Mouse (Mus musculus): ENCODE measurements at regions not wholly inside any gene's neighbourhood (a gene's known extent, or its start where the extent isn't known, plus 50 kb on each side); places are given as distances from the start of the nearest gene placed in this dataset.

GRCm38 (mm10) chr1:72000741-72001140, 211.4 kb downstream of the Mreg start:
- no peak for DNase-seq (ENCODE audit: low spot score)

GRCm38 (mm10) chr1:71996828-71997227, 215.3 kb downstream of the Mreg start:
- no peak for DNase-seq (ENCODE audit: low spot score)

- no peak for DNase-seq (ENCODE audit: low spot score)
These were observed 215.9 kb downstream of the Mreg start for GRCm38 (mm10) chr1:71996234-71996619.

GRCm38 (mm10) chr1:71995573-71996233, 216.4 kb downstream of the Mreg start:
- DNase-seq (ENCODE audit: low spot score): no peak

DNA sequence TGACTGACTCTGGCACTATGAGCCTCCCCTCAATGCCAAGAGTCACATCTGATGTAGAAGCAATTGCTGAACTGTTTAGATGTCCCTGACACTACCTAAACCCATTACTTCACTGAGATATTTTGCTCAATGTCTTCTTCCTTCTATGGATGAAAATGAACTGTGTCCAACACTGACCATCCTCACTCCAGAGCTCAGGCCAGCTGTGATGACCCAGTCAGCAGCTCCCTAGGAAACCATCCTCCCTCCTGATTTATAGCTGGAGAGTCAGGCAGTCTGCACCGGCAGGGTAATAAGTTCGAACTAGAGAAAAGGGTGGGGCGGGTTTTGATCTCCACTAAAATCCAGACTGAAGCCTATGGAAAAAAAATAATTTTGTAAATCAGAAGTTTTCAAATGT, 221.2 kb downstream of the Mreg start:
- no peak for DNase-seq (ENCODE audit: low spot score)

DNA sequence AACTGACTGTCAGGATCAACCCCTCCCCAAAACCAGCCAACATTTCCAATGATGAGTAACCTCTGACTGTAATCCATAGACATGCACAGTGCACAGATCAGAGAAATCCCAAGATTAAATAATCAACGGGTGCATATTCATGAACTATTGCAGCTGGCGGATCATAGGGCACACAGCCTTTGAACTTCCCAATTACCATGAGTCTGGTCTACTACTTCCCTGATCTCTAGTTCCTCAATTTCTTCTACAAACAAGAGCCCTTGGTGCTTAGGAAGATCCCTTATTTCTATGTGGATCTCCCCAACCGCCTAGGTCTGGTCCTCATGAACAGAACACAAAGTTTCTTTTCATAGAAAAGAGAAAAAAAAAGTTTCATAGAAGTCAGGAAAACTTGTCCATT, 224.0 kb downstream of the Mreg start:
- no peak for DNase-seq (ENCODE audit: low spot score)

DNA sequence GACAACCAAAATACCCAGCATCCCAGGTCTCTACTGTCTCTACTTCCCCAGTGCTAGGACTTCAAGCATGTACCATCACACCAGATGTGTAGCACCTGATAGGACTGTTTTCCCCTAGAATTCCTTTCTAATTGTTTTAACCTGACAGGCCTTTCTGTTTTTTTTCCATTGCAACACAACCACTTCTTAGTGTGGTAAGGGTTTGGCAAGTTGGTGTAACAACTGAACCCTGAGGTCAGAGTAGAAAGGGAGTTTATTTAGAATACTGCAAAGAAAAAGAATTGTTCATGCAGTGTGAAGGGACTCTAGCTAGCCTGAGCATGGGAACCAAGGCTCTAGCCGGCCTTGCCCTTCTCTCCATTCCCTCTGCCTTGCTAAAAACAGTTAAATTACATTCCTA, 226.1 kb downstream of the Mreg start:
- no peak for DNase-seq (ENCODE audit: low spot score)

- no peak for DNase-seq (ENCODE audit: low spot score)
These were observed 228.3 kb downstream of the Mreg start for GRCm38 (mm10) chr1:71983786-71984185.

DNA sequence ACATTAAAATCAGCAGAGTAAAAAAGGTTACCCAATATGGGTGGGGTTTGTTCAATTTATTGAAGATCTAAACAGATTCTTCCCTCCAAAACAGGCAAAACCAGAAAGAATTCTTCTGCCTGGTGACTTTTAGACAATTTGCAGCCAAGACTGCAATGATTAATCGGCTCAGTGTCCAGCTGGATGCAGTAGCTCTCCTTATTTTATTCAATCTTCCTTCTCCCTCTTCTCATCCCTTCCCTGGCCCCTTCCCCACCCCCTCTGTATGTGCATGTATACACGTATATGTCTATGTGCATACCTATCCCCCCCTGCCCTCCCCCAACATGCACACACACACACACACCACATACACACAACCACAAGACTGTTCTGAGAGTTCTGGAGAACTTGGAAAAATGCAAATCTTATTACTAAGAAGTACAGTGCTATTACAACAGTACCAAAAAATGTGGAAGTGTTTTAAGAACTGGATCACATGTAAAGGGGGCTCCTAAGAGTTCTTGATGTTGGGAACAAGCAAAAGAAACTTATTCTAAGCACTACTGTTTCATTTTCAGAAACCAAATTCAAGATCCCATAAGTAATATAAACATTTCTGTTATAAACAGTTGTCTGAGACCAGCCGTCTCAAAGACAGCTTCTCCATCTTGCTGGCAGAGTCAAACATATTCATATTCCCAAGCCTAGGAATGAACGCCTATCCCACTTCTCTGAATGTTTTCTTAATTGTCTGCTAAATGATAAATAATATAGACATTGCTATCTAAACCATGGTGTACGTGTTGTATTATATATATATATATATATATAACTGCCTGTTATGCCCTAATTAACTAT, 229.5 kb downstream of the Mreg start:
- no peak for DNase-seq (ENCODE audit: low spot score)

DNA sequence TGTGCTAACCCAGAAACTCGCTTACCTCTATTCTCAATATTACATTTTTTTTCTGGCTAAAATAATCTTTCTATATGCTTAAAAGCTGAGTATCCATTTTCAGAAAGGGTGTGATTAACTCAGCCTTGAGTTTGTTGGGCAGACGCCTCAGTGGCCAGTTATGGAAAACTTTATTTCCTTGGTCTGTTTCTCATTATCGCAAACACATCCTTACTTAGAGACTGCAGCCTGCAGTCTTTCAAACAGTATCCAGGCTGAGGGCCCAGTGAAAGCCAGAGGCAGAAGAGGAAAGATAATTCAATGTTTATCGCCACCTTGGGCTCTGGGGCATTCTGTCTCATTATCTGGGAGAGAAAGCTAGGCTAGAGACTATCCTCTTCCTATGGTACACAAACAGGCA, 231.5 kb downstream of the Mreg start:
- DNase-seq (ENCODE audit: low spot score): no peak

DNA sequence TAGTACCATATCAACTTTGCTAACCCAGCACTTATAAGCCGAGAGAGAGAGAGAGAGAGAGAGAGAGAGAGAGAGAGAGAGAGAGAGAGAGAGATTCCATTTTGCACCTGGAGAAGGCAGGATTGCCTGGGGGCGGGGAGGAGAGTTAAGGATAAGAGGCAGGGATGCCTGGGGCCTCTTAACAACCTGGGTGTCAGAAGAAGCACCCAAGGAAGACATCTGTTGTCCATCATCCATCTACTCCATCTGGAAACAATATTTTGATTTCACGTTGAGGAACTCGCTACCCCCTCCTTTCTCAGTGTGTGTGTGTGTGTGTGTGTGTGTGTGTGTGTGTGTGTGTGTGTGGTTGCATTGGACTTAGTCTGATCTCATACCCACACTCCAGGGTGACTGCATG, 232.8 kb downstream of the Mreg start:
- no peak for DNase-seq (ENCODE audit: low spot score)

- DNase-seq (ENCODE audit: low spot score): no peak
These were observed 234.7 kb downstream of the Mreg start for GRCm38 (mm10) chr1:71977361-71977760.

GRCm38 (mm10) chr1:71974715-71975114, 237.4 kb downstream of the Mreg start:
- no peak for DNase-seq (ENCODE audit: low spot score)

- no peak for DNase-seq (ENCODE audit: low spot score)
These were observed 240.2 kb downstream of the Mreg start for GRCm38 (mm10) chr1:71971943-71972342.

DNA sequence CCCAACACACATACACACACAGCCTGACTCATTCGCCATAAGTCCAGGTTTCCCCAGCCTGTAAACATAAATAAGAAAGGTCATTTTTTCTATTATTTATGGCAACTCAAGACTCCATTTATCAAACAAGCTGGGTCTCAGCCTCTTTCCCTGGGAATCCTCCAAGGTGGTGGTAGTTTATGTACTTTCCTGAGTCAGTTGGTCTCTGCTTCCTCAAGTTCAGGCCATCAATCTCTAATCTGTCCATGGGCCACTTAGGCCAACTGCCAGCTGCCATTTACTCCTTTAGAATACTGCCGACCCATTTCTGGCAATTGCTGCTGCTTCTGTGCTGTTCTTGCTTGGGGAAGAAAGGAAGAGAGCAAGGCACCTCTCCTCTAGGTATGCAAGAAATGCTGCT, 241.3 kb downstream of the Mreg start:
- no peak for DNase-seq (ENCODE audit: low spot score)

DNA sequence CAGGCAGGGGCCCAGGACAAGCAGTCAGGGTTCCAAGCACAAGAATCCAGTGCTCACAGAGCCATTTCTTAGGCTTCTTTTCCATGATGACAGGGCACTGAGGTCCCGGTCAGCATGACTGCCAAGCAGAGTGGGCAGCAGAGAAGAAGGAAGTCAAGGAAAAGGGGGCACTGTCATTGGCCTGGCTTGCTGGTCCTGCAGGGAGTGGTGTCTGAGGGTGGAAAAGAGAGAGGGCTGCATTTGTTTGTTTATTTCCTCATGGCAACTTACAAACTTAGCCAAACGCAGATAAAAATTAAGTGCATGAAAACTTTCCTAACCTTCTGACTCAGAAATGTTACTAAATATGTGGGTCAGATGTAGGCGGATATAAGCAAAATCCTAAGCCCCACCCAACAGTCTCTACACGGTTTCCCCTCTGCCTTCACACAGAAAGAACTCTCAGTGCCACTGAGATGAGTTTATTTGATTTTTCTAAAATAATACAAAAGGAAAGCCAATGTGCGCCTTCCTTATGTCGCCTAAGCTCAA, 244.5 kb downstream of the Mreg start:
- no peak for DNase-seq (ENCODE audit: low spot score)

GRCm38 (mm10) chr1:71964450-71965126, 247.5 kb downstream of the Mreg start:
- no peak for DNase-seq (ENCODE audit: low spot score)

- DNase-seq (ENCODE audit: low spot score): no peak
These were observed 255.2 kb downstream of the Mreg start for GRCm38 (mm10) chr1:71956940-71957339.

GRCm38 (mm10) chr1:71955331-71955730, 256.8 kb downstream of the Mreg start:
- DNase-seq (ENCODE audit: low spot score): no peak

GRCm38 (mm10) chr1:71953292-71953691, 258.8 kb downstream of the Mreg start:
- DNase-seq (ENCODE audit: low spot score): no peak

DNA sequence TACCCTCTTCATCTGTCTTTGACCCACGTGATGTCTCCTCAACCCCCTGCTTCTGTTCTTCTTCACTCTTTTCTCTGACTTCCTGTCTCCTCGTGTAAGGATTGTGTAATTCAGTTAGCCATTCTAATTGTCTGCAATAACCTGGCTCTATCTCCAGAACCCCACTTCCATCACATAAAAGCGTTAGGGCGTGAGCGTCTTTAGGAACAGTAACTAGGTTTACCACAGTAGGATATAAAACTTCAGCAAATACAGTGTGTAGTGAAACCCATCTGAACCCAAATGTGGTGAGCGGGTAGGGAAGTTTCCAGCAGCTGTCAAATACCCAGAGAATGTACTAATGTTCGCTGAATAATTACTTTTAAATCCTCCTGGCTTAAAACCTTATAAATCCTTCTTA, 262.6 kb downstream of the Mreg start:
- no peak for DNase-seq (ENCODE audit: low spot score)

GRCm38 (mm10) chr1:71948686-71949085, 263.4 kb downstream of the Mreg start:
- no peak for DNase-seq (ENCODE audit: low spot score)

DNA sequence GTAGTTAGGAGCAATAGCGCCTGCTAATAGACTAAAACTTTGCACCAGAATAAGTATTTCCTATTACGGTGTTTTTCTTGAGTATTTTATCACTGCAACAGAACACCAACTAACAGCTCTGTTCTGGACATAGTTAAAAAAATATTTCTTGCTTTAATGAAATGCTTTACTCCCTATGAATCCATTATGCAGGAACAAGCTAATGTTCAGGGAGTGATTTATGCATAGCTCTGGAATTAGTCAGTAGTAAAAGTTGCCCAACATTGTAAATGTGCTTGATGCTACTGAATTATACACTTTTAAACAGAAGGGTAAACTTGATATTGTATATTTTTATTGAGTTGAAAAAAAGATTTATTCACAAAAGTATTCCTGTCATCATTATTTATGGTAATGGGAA, 264.6 kb downstream of the Mreg start:
- DNase-seq (ENCODE audit: low spot score): no peak

Data from left cerebral cortex, adult 11 months (tissue).